Mouse (Mus musculus) bone marrow, adult 2 months (tissue): Measurements from ENCODE around the gene Agpat4. TPM values are rescaled to one million over a fixed set of nuclear protein-coding genes. Genes with fewer than 3 reads are reported as not detected.

ENCODE experiments used
- H3K27ac ChIP-seq: fragments of 200-500 bp; 2 replicates; pipeline ENCODE4 v1.5.1; 2012; ENCODE audit warnings: low read depth, mild to moderate bottlenecking, control low read depth, inconsistent platforms, low read length; ENCODE audit not compliant: control insufficient read depth, poor library complexity, insufficient read depth
- H3K4me1 ChIP-seq: fragments of 200-500 bp; 2 replicates; pipeline ENCODE4 v1.6.1; 2011; ENCODE audit warnings: low read length; ENCODE audit not compliant: control insufficient read depth, insufficient read depth
- H3K4me3 ChIP-seq: fragments of 200-500 bp; replicated peaks from 2 replicates; pipeline ENCODE3; 2011; ENCODE audit warnings: mild to moderate bottlenecking, low read depth, low read length, control low read depth; ENCODE audit not compliant: control insufficient read depth
- CTCF ChIP-seq: fragments of 200-500 bp; IDR thresholded peaks from 2 replicates; pipeline ENCODE4 v1.5.1; 2011; ENCODE audit warnings: low read length, control low read depth; ENCODE audit not compliant: control insufficient read depth, insufficient read depth
- POLR2A ChIP-seq: fragments of 200-500 bp; IDR thresholded peaks from 2 replicates; pipeline ENCODE4 v1.6.1; 2011; ENCODE audit warnings: low read depth, mild to moderate bottlenecking, control low read depth, low read length, borderline replicate concordance; ENCODE audit not compliant: control insufficient read depth
- WGBS: fragments of 180-500 bp; shearing (Covaris S2); methylation state at CpG from one replicate; pipeline ENCODE4 v1.1.7; 2018; 5-methylcytosine and 5-hydroxymethylcytosine counted together
- polyA plus RNA-seq: library from polyadenylated mRNA; stranded (reverse); fragments of >200 nt; gene quantifications from 2 replicates; pipeline ENCODE4 v1.2.4, GENCODE M21; 2011; ENCODE audit warnings: low replicate concordance; ENCODE audit not compliant: missing spikeins, insufficient read depth, insufficient read length

Gene Agpat4
- polyA plus RNA-seq, 1 experiment: 30.2 TPM

DNA sequence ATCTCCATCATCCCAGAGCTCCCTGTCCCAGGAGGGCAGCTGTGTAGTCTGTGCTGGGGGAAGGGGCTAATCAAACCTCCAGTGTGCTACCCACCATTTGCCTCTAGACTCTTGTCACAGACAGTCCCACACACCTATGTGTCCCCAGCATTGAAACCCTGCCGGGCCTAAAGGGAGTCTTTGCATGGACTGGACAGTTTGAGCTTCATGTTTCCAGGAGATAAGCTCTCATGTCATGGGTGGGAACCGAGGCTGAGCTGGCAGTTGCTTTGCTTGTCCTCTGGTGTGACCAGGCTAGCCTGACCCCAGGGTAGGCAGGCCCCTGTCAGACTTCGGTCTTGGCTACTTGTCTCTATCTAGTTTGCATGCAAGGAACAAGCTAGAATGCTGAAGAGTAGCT is 87.7 kb downstream of the Agpat4 start:
- 49% methylated on average over 3 of the region's 3 CpGs for WGBS
- Histone ChIP-seq H3K4me3 (no peak overlapping the region), H3K27ac (peak overlapping the region; percentile 93), H3K4me1 (peaks cover 11% of the 10 kb centered on the region)
- TF ChIP-seq CTCF (no peak), POLR2A (no peak)

- Histone ChIP-seq H3K4me3 (no peak overlapping the region), H3K4me1 (peaks cover 10% of the 10 kb centered on the region; the same call in 1 of the 2 replicates), H3K27ac (peak overlapping the region; percentile 73)
- no peak for TF ChIP-seq POLR2A
- WGBS: 60% methylated on average over 1 of the region's 1 CpGs
Measured at GRCm38 (mm10) chr17:12207022-12207548, 88.6 kb downstream of the Agpat4 start.

DNA sequence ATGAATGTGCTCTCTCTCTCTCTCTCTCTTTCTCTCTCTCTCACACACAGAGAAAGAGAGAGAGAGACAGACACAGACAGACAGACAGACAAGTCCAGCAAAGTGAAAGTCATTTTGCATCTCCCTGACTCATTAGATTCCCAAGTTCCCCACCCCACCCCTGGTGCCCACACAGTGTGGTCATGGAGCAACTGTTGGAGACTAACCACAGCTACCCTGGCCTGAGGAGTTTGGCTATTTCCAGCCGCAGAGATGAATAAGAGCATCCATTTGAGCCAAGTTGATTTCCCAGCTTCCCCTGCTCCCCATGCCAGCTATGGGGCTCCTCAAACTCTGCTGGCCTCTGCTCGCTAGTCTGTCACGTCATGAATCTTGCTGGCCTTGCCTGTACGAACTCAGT is 91.0 kb downstream of the Agpat4 start:
- WGBS: 70% methylated on average over 4 of the region's 4 CpGs
- Histone ChIP-seq H3K4me1 (peaks cover 2% of the 10 kb centered on the region; the same call in 1 of the 2 replicates), H3K4me3 (no peak overlapping the region), H3K27ac (peak overlapping the region; percentile 28; the same call in 1 of the 2 replicates)
- no peak for TF ChIP-seq POLR2A
- TF ChIP-seq CTCF: no peak

- H3K4me1 ChIP-seq: peaks cover 2% of the 10 kb centered on the region; the same call in 1 of the 2 replicates
- 29% methylated on average over 8 of the region's 8 CpGs for WGBS
- peak; percentile 98 for TF ChIP-seq CTCF
- no peak for TF ChIP-seq POLR2A
- H3K27ac ChIP-seq: no peak overlapping the region
- no peak overlapping the region for H3K4me3 ChIP-seq
Measured at GRCm38 (mm10) chr17:12210544-12211132, 92.1 kb downstream of the Agpat4 start.

GRCm38 (mm10) chr17:12211890-12212289 is 93.4 kb downstream of the Agpat4 start:
- WGBS: 92% methylated on average over 11 of the region's 11 CpGs
- H3K27ac ChIP-seq: no peak overlapping the region

GRCm38 (mm10) chr17:12212341-12212740 is 93.8 kb downstream of the Agpat4 start:
- 93% methylated on average over 6 of the region's 6 CpGs for WGBS
- H3K27ac ChIP-seq: no peak overlapping the region
- H3K4me1 ChIP-seq: no peaks in the 10 kb centered on the region; the same call in 1 of the 2 replicates
- TF ChIP-seq POLR2A (no peak), CTCF (no peak)
- no peak overlapping the region for H3K4me3 ChIP-seq

More at GRCm38 (mm10) chr17:12211890-12212289, 93.4 kb downstream of the Agpat4 start:
- TF ChIP-seq CTCF (no peak), POLR2A (no peak)
- Histone ChIP-seq H3K4me1 (no peaks in the 10 kb centered on the region; the same call in 1 of the 2 replicates), H3K4me3 (no peak overlapping the region)

DNA sequence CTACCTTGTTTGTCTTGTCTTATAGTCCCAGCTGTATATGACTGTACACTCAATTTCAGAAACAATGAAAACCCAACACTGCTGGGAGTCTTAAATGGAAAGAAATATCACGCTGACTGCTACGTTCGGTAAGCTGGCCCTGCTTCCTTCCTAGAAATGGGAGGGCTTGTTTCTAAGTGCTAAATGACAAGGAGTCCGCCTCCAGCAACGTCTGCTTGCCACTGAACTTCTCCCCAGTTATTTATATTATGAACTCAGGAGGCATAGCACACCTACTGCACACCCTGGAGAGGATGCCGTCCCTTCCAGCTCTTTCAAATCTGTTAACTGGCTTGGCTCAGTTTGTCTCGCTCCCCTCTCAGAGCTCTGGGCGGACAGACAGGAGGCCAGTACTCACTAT is 94.9 kb downstream of the Agpat4 start:
- H3K4me1 ChIP-seq: no peaks in the 10 kb centered on the region; the same call in 1 of the 2 replicates
- no peak for TF ChIP-seq POLR2A
- no peak for TF ChIP-seq CTCF
- H3K27ac ChIP-seq: no peak overlapping the region
- 88% methylated on average over 8 of the region's 8 CpGs for WGBS
- H3K4me3 ChIP-seq: no peak overlapping the region

GRCm38 (mm10) chr17:12216224-12216623 is 97.7 kb downstream of the Agpat4 start:
- no peaks in the 10 kb centered on the region for H3K4me1 ChIP-seq
- no peak overlapping the region for H3K4me3 ChIP-seq
- no peak for TF ChIP-seq POLR2A
- TF ChIP-seq CTCF: no peak
- no peak overlapping the region for H3K27ac ChIP-seq
- 76% methylated on average over 6 of the region's 6 CpGs for WGBS

GRCm38 (mm10) chr17:12221926-12222325 is 103.4 kb downstream of the Agpat4 start:
- H3K4me3 ChIP-seq: no peak overlapping the region
- TF ChIP-seq POLR2A: no peak
- no peak for TF ChIP-seq CTCF
- H3K27ac ChIP-seq: no peak overlapping the region
- WGBS: 90% methylated on average over 6 of the region's 6 CpGs
- H3K4me1 ChIP-seq: no peaks in the 10 kb centered on the region
